Mouse (Mus musculus) liver, adult 2 months (tissue): ENCODE results near the gene Slc20a1. TPM values are rescaled to one million over a fixed set of nuclear protein-coding genes. Genes with fewer than 3 reads are reported as not detected.

Source experiments
- DNase-seq: peaks from one replicate; pipeline ENCODE4 v3.0.0-alpha.2; 2011; ENCODE audit warnings: low read depth, low spot score; ENCODE audit errors: extremely low read depth
- H3K27ac ChIP-seq: fragments of 200-500 bp; replicated peaks from 2 replicates; pipeline ENCODE4 v1.5.1; 2012; ENCODE audit warnings: low read depth, mild to moderate bottlenecking, control low read depth, inconsistent platforms, low read length; ENCODE audit not compliant: insufficient read depth
- H3K27me3 ChIP-seq: fragments of 200-500 bp; 2 replicates; pipeline ENCODE4 v1.6.1; 2012; ENCODE audit warnings: mild to moderate bottlenecking, moderate library complexity, low read length, inconsistent platforms; ENCODE audit not compliant: control insufficient read depth, insufficient read depth
- H3K36me3 ChIP-seq: fragments of 200-500 bp; 2 replicates; pipeline ENCODE4 v1.6.1; 2012; ENCODE audit warnings: low read length, inconsistent platforms; ENCODE audit not compliant: control insufficient read depth, insufficient read depth
- H3K4me1 ChIP-seq: fragments of 200-500 bp; 2 replicates; pipeline ENCODE4 v1.6.1; 2011; ENCODE audit warnings: low read length; ENCODE audit not compliant: control insufficient read depth, insufficient read depth
- H3K4me3 ChIP-seq: fragments of 200-500 bp; 2 replicates; pipeline ENCODE4 v1.5.1; 2011; ENCODE audit warnings: low read depth, mild to moderate bottlenecking, control low read depth, low read length, moderate library complexity; ENCODE audit not compliant: insufficient read depth
- H3K79me2 ChIP-seq: fragments of 200-500 bp; 2 replicates; pipeline ENCODE4 v1.6.1; 2012; ENCODE audit warnings: inconsistent platforms, mild to moderate bottlenecking, low read length, moderate library complexity; ENCODE audit not compliant: control insufficient read depth, insufficient read depth
- H3K9ac ChIP-seq: fragments of 200-500 bp; 2 replicates; pipeline ENCODE4 v1.6.1; 2012; ENCODE audit warnings: low read depth, mild to moderate bottlenecking, control low read depth, inconsistent platforms, low read length
- CTCF ChIP-seq: fragments of 200-500 bp; IDR thresholded peaks from 2 replicates; pipeline ENCODE4 v1.5.1; 2011; ENCODE audit warnings: low read depth, low read length, control low read depth
- POLR2A ChIP-seq: fragments of 200-500 bp; IDR thresholded peaks from 2 replicates; pipeline ENCODE4 v1.6.1; 2011; ENCODE audit warnings: low read length, control low read depth; ENCODE audit not compliant: insufficient read depth; ENCODE audit errors: extremely low read depth
- WGBS: fragments of 180-500 bp; shearing (Covaris S2); methylation state at CpG from one replicate; pipeline ENCODE4 v1.1.7; 2018; 5-methylcytosine and 5-hydroxymethylcytosine counted together
- polyA plus RNA-seq: library from polyadenylated mRNA; depleted of rRNA; stranded (reverse); fragments of >200 nt; gene quantifications from 2 replicates; pipeline ENCODE4 v1.2.3, GENCODE M21; 2012
- total RNA-seq: library from RNA; depleted of rRNA; stranded (reverse); fragments of >200 nt; gene quantifications from 2 replicates; pipeline ENCODE4 v1.2.3, GENCODE M21; 2014

Gene Slc20a1
- total and polyA plus RNA-seq, 2 experiments, result 9.4 to 36.0 TPM

DNA sequence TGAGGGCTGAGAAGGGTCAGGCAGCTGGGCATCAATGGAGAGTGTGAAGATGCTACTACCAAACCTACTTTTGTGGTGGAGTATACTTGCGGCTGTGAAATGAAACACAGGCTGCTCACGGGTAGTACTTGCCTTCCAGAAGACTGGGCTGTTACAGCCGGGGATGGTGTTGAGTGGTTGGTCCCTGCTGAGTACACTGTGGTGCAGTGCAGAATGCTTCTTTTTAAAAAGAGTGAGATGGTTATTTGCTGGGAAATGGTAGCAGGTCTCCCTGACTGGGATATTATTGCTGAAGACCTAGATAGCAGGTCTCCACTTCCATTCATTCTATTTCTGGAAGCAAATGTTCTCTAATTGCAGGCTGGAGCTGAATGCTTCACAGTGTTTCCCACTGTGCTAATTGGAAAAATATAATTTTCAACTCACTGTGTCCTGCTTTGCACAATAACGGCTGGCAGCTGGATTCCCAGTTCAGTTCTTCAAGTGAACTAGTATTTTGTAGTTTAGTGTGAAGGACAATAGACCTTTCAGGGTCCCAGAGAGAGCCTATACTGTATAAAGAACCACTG lies 20.1 kb downstream of the Slc20a1 start:
- WGBS, result 97% methylated on average over 4 of the region's 4 CpGs
- H3K27ac ChIP-seq, result no peak overlapping the region
- no peak overlapping the region for H3K9ac ChIP-seq

DNA sequence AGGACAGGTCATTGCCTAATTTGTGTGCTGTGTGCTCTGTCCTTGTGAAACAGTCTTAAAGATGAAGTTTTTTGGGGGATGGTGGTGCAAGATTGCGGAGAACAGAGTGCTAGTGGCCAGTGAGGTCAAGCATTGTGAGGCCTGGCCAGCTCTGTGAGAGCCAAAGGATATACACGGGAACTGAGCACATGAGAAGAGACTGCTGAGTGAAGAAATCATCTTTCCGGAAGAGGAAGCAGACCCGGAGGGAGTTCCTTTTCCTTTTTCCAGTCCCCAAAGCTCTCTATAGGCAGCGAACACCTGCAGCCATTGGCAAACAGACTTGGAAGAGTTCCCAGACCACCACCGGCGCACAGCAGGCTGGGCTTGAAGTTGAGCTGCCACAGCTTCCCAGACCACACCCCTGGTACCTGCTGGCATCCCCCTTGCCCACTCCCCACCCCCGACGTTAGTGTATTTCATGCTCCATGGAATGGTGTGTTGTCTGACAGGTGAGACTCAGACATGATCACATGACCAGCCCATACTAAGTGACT lies 22.6 kb downstream of the Slc20a1 start:
- Histone ChIP-seq H3K27me3 (no peaks in the 10 kb centered on the region), H3K4me1 (no peaks in the 10 kb centered on the region), H3K9ac (no peak overlapping the region), H3K27ac (no peak overlapping the region), H3K79me2 (no peaks in the 10 kb centered on the region), H3K36me3 (no peaks in the 10 kb centered on the region), H3K4me3 (no peak overlapping the region)
- TF ChIP-seq POLR2A (no peak), CTCF (no peak)
- 78% methylated on average over 9 of the region's 9 CpGs for WGBS
- DNase-seq, result no peak

More for the DNA sequence above, 20.1 kb downstream of the Slc20a1 start:
- H3K4me3 ChIP-seq, result no peak overlapping the region
- no peak for TF ChIP-seq CTCF
- no peak for TF ChIP-seq POLR2A
- H3K79me2 ChIP-seq, result no peaks in the 10 kb centered on the region
- H3K4me1 ChIP-seq, result no peaks in the 10 kb centered on the region
- no peak for DNase-seq
- H3K27me3 ChIP-seq, result no peaks in the 10 kb centered on the region
- no peaks in the 10 kb centered on the region for H3K36me3 ChIP-seq

DNA sequence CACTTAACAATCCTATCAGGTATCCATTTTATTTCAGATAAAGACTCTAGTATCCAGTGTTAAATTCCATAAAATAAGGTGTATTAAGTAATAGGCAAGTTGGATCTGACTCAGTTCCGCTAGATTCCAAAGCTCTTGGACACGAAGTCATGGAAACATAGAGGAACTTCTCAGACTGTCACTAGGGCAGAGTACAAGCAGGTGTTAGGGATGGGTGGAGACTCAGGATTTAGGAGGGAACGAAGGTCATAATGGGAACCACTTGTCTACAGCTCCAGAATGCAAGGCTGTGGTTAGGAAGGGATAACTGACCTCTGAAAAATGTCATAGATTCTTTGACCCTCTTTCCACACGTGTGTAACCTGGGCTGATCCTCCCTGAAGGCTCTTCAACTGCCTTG lies 25.6 kb downstream of the Slc20a1 start:
- H3K27me3 ChIP-seq, result no peaks in the 10 kb centered on the region
- 72% methylated on average over 4 of the region's 4 CpGs for WGBS
- no peak overlapping the region for H3K9ac ChIP-seq
- no peak overlapping the region for H3K27ac ChIP-seq
- TF ChIP-seq POLR2A, result no peak
- TF ChIP-seq CTCF, result no peak
- DNase-seq, result no peak
- no peaks in the 10 kb centered on the region for H3K79me2 ChIP-seq
- H3K4me3 ChIP-seq, result no peak overlapping the region
- H3K4me1 ChIP-seq, result no peaks in the 10 kb centered on the region
- no peaks in the 10 kb centered on the region for H3K36me3 ChIP-seq

DNA sequence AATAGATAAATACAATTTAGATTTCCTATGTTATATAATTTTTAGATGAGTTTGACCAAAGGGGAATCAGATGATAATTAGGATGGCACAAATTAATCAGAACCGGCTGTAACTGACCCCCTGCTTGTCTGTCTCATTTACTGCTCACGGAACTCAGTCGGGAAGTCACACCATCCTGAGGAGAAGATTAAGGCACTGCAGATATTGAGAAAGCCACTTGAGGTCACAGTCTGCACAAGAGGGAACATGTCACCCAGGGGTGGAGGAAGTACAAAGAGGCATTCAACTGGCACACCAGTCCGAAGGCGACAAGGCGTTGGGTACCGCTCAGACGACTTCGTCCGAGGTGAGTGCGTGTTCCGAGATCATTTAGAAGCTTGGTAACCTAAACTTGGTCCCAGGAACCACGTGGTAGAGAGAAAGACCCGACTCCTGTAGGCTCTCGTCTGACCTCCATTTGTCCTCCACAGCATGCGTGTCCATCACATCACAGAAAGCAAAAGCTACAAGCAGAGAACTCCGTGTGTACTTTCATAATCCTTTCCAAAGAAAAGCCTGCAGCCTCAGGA lies 26.8 kb downstream of the Slc20a1 start:
- Histone ChIP-seq H3K27ac (no peak overlapping the region), H3K4me1 (no peaks in the 10 kb centered on the region), H3K79me2 (no peaks in the 10 kb centered on the region), H3K36me3 (no peaks in the 10 kb centered on the region), H3K4me3 (no peak overlapping the region), H3K27me3 (no peaks in the 10 kb centered on the region), H3K9ac (no peak overlapping the region)
- no peak for DNase-seq
- TF ChIP-seq CTCF (no peak), POLR2A (no peak)
- WGBS, result 91% methylated on average over 17 of the region's 17 CpGs

DNA sequence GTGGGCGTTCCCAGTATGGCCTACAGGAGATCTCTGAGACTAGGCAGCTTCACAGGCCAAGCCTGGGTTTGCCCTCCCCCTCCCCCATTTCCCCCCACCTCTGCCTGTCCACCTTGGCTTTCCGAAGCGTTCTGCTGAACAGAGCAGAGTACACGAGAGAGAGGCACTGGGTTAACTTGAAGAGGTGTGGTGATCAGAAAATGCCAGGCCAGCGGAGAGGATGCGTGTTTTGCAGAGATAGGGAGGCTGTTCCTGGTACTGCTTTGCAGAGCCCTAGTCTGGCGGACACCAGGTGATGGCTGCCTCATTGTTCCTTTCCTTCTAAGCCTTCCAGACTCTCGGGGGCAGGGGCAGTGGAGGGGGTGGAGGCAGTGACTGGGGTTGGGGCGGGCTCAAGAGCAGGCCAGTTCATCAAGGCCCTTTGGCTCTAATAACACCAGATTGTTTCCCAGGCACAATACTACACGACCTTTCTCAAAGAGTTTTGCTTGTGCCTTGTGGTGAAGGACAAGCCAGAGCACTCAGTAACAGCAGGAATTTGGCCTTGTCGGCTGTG lies 27.8 kb downstream of the Slc20a1 start:
- Histone ChIP-seq H3K27ac (no peak overlapping the region), H3K9ac (no peak overlapping the region), H3K79me2 (no peaks in the 10 kb centered on the region), H3K4me3 (no peak overlapping the region), H3K27me3 (no peaks in the 10 kb centered on the region), H3K36me3 (no peaks in the 10 kb centered on the region), H3K4me1 (no peaks in the 10 kb centered on the region)
- TF ChIP-seq CTCF (no peak), POLR2A (no peak)
- 80% methylated on average over 11 of the region's 11 CpGs for WGBS
- no peak for DNase-seq

DNA sequence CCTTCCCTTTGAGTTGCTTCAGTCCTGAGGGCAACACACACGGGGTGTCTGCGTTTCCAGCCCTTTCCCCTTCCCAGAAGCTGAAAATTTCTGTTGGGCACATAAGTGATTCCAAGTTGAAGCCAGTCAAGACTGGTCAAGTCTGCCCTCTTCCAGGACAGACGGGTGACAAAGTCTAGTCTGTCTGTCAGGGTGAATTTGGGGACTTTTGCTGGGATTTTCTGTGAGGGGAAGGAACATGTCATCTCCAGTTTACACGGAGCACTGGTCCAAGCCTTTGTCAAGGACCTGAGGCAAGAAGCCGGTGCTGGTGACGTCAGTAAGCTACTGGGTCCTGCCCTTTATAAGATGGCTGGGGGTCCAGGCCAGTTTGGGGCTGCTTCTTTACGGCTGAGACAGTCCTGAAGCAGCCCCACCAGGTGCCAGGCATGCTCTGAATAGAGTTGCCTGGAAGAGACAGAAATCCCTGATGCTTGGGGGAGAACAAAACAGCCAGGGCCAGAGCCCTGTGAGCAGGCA lies 28.5 kb downstream of the Slc20a1 start:
- Histone ChIP-seq H3K4me3 (no peak overlapping the region), H3K36me3 (no peaks in the 10 kb centered on the region), H3K79me2 (no peaks in the 10 kb centered on the region), H3K27ac (no peak overlapping the region), H3K27me3 (no peaks in the 10 kb centered on the region), H3K4me1 (peaks cover 3% of the 10 kb centered on the region), H3K9ac (no peak overlapping the region)
- DNase-seq, result no peak
- no peak for TF ChIP-seq CTCF
- 90% methylated on average over 7 of the region's 7 CpGs for WGBS
